Mouse (Mus musculus): ENCODE measurements at regions not wholly inside any gene's neighbourhood (a gene's known extent, or its start where the extent isn't known, plus 50 kb on each side); places are given as distances from the start of the nearest gene placed in this dataset.

DNA sequence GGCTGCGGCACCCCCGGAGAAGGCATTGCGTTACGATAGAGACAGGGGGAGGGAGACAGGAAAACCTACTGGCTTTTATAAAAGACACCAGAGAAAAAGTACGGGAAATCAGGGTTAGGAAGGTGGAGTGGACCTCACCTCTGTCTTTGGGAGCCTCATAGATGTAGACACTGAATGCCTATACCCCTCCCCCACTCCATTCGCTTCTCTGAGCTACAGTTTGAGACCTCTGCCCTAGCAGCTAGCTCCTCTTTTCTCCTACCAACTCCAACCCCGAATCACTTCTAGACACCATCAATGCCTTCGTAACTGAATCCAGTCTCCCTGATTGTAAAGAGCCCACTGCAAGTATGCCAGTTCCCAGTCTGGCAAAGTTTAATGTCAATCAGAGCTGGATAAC is 118.5 kb downstream of the Slc38a6 start:
- DNase-seq = no peak
- intact Hi-C loops (cut with DNase I) = loop anchor here (5.0 kb wide), 1 partner anchor 112 kb away; no protein-coding TSS in a partner anchor

DNA sequence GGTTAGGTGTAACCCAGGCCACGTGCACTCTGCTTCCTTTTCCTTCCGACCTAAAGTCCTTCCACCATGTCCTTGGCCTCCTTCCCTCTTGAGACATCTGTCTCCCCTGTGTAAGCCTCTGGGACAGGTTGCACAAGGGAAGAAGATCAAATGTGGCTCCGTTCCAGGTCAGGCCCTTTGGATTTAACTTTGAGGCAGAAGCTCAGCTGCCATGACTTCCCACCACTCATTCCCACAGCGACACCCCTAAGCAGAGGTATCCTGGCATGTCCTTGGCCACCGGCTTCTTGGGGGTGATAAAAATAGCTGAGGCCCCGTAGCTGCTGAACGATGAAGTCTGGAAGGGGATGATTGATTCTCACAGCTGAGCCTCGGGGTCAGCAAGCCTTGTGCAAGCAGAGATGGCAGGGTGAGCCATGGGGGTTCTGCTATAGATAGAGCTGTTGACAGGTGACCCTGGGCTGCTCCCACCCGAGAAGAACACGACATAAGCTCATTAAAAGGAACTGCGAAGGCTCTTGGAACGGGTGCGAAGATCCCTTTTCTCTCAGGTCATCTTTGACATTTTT is 117.4 kb downstream of the Slc38a6 start:
- no peak for DNase-seq

More for the DNA sequence above, 117.4 kb downstream of the Slc38a6 start:
- intact Hi-C loops (cut with DNase I) = loop anchor here (5.0 kb wide), 1 partner anchor 77 kb away; no protein-coding TSS in a partner anchor
